Mouse (Mus musculus) heart, postnatal 0 days (tissue): ENCODE measurements at regions not wholly inside any gene's neighbourhood (a gene's known extent, or its start where the extent isn't known, plus 50 kb on each side); places are given as distances from the start of the nearest gene placed in this dataset.

Source experiments
- ATAC-seq: fragments of 200-750 bp; cut with Nextera tagmentation; 2 replicates; pipeline ENCODE4 v1.8.0; 2017; ENCODE audit warnings: low read depth, moderate number of reproducible peaks, moderate library complexity; ENCODE audit not compliant: insufficient read depth
- DNase-seq: peaks from one replicate; pipeline ENCODE4 v3.0.0-alpha.2; 2016; ENCODE audit warnings: low spot score
- H3K27ac ChIP-seq: fragments of 300-500 bp; sonication (generic); 2 replicates; pipeline ENCODE4 v1.5.1; 2014; ENCODE audit warnings: low read depth, mild to moderate bottlenecking
- H3K27me3 ChIP-seq: fragments of 300-500 bp; sonication (generic); 2 replicates; pipeline ENCODE4 v1.6.1; 2014; ENCODE audit warnings: low read length, mixed read lengths; ENCODE audit not compliant: control insufficient read depth, insufficient read depth
- H3K36me3 ChIP-seq: fragments of 300-500 bp; sonication (generic); replicated peaks from 2 replicates; pipeline ENCODE4 v1.6.1; 2014; ENCODE audit warnings: low read length, mixed read lengths; ENCODE audit not compliant: control insufficient read depth, insufficient read depth
- H3K4me1 ChIP-seq: fragments of 300-500 bp; sonication (generic); 2 replicates; pipeline ENCODE4 v1.6.1; 2014; ENCODE audit warnings: antibody characterized with exemption; ENCODE audit not compliant: control insufficient read depth, insufficient read depth
- H3K4me2 ChIP-seq: fragments of 300-500 bp; sonication (generic); 2 replicates; pipeline ENCODE4 v1.6.1; 2014; ENCODE audit warnings: low read depth, mild to moderate bottlenecking, low read length, moderate library complexity
- H3K4me3 ChIP-seq: fragments of 300-500 bp; sonication (generic); 2 replicates; pipeline ENCODE4 v1.5.1; 2014; ENCODE audit warnings: low read depth, low read length
- H3K9ac ChIP-seq: fragments of 300-500 bp; sonication (generic); replicated peaks from 2 replicates; pipeline ENCODE4 v1.6.1; 2014; ENCODE audit warnings: low read depth, low read length, mixed read lengths
- H3K9me3 ChIP-seq: fragments of 300-500 bp; sonication (generic); replicated peaks from 2 replicates; pipeline ENCODE4 v1.6.1; 2016; ENCODE audit warnings: low read length; ENCODE audit not compliant: control insufficient read depth
- CTCF ChIP-seq: IDR thresholded peaks from 2 replicates; pipeline ENCODE4 v1.5.1; 2016; ENCODE audit warnings: antibody characterized with exemption, control low read depth, low read depth
- EP300 ChIP-seq: IDR thresholded peaks from 2 replicates; pipeline ENCODE4 v1.6.1; 2016; ENCODE audit warnings: antibody characterized with exemption, low read depth
- WGBS: fragments of 180-500 bp; shearing (Covaris S2); extraction: QIAGEN DNeasy Blood & Tissue Kit; methylation state at CpG from one replicate; pipeline ENCODE4 v1.1.7; 2014; 5-methylcytosine and 5-hydroxymethylcytosine counted together

GRCm38 (mm10) chr8:26596665-26597362, 380.3 kb upstream of the Zfp703 start:
- H3K27ac ChIP-seq: no peak overlapping the region
- DNase-seq (no peak), ATAC-seq (no peak)
- H3K9ac ChIP-seq: no peak overlapping the region
- no peaks in the 10 kb centered on the region for H3K9me3 ChIP-seq
- no peak overlapping the region for H3K4me3 ChIP-seq
- no peaks in the 10 kb centered on the region for H3K36me3 ChIP-seq
- no peak overlapping the region for H3K4me2 ChIP-seq
- 57% methylated on average over 7 of the region's 7 CpGs for WGBS
- TF ChIP-seq CTCF (no peak), EP300 (no peak)
- H3K27me3 ChIP-seq: no peaks in the 10 kb centered on the region
- no peaks in the 10 kb centered on the region for H3K4me1 ChIP-seq

- no peak overlapping the region for H3K4me2 ChIP-seq
- no peaks in the 10 kb centered on the region for H3K4me1 ChIP-seq
- H3K27ac ChIP-seq: no peak overlapping the region
- ATAC-seq: no peak
- H3K9me3 ChIP-seq: no peaks in the 10 kb centered on the region
- H3K4me3 ChIP-seq: no peak overlapping the region
- 76% methylated on average over 8 of the region's 8 CpGs for WGBS
- DNase-seq: no peak
- no peak overlapping the region for H3K9ac ChIP-seq
- H3K27me3 ChIP-seq: no peaks in the 10 kb centered on the region
- no peaks in the 10 kb centered on the region for H3K36me3 ChIP-seq
- no peak for TF ChIP-seq CTCF
Measured at GRCm38 (mm10) chr8:26598520-26598919, 378.6 kb upstream of the Zfp703 start.

GRCm38 (mm10) chr8:26600127-26600526, 377.0 kb upstream of the Zfp703 start:
- TF ChIP-seq CTCF (no peak), EP300 (no peak)
- no peak overlapping the region for H3K4me3 ChIP-seq
- no peaks in the 10 kb centered on the region for H3K4me1 ChIP-seq
- no peak for DNase-seq
- H3K9me3 ChIP-seq: no peaks in the 10 kb centered on the region
- 89% methylated on average over 9 of the region's 9 CpGs for WGBS
- ATAC-seq: no peak
- no peak overlapping the region for H3K9ac ChIP-seq
- no peaks in the 10 kb centered on the region for H3K27me3 ChIP-seq
- H3K36me3 ChIP-seq: no peaks in the 10 kb centered on the region
- no peak overlapping the region for H3K4me2 ChIP-seq
- no peak overlapping the region for H3K27ac ChIP-seq

- Histone ChIP-seq H3K4me2 (no peak overlapping the region), H3K27me3 (no peaks in the 10 kb centered on the region), H3K4me1 (no peaks in the 10 kb centered on the region), H3K36me3 (no peaks in the 10 kb centered on the region), H3K9me3 (peaks cover 10% of the 10 kb centered on the region; the same call in 1 of the 2 replicates), H3K27ac (no peak overlapping the region), H3K4me3 (no peak overlapping the region), H3K9ac (no peak overlapping the region)
- DNase-seq (no peak), ATAC-seq (no peak)
- no peak for TF ChIP-seq CTCF
- no peak for TF ChIP-seq EP300
- WGBS: 29% methylated on average over 1 of the region's 1 CpGs
Measured at GRCm38 (mm10) chr8:26608001-26608400, 369.1 kb upstream of the Zfp703 start.

GRCm38 (mm10) chr8:26608588-26608987, 368.5 kb upstream of the Zfp703 start:
- H3K36me3 ChIP-seq: no peaks in the 10 kb centered on the region
- WGBS: 36% methylated on average over 3 of the region's 3 CpGs
- H3K4me2 ChIP-seq: no peak overlapping the region
- no peak overlapping the region for H3K27ac ChIP-seq
- TF ChIP-seq CTCF (no peak), EP300 (no peak)
- no peak for ATAC-seq
- no peaks in the 10 kb centered on the region for H3K27me3 ChIP-seq
- peaks cover 10% of the 10 kb centered on the region; the same call in 1 of the 2 replicates for H3K9me3 ChIP-seq
- no peak for DNase-seq
- no peak overlapping the region for H3K9ac ChIP-seq
- no peaks in the 10 kb centered on the region for H3K4me1 ChIP-seq
- H3K4me3 ChIP-seq: no peak overlapping the region

- no peak overlapping the region for H3K4me3 ChIP-seq
- ATAC-seq: no peak
- no peaks in the 10 kb centered on the region for H3K27me3 ChIP-seq
- H3K9me3 ChIP-seq: 0 out of 2 replicates have a peak, but pooled peaks cover 5% of the 10 kb centered on the region
- no peak for DNase-seq
- H3K4me1 ChIP-seq: no peaks in the 10 kb centered on the region
- H3K4me2 ChIP-seq: no peak overlapping the region
- TF ChIP-seq EP300: no peak
- TF ChIP-seq CTCF: no peak
- H3K9ac ChIP-seq: no peak overlapping the region
- no peak overlapping the region for H3K27ac ChIP-seq
- no peaks in the 10 kb centered on the region for H3K36me3 ChIP-seq
Measured at GRCm38 (mm10) chr8:26612153-26612552, 365.0 kb upstream of the Zfp703 start.
